Mouse (Mus musculus) lung, postnatal 10 days (tissue): Measurements from ENCODE around the gene Ccdc182.

ENCODE experiments used
- DNase-seq: peaks from one replicate; pipeline ENCODE4 v3.0.0; 2021

Gene Ccdc182

GRCm38 (mm10) chr11:88281428-88282119, 12.3 kb upstream of the Ccdc182 start:
- peak; percentile 41 for DNase-seq

GRCm38 (mm10) chr11:88282516-88282915, 11.3 kb upstream of the Ccdc182 start:
- DNase-seq, result no peak

- DNase-seq, result no peak
These were observed 7.8 kb upstream of the Ccdc182 start for GRCm38 (mm10) chr11:88286019-88286418.

GRCm38 (mm10) chr11:88288400-88288799, 5.5 kb upstream of the Ccdc182 start:
- no peak for DNase-seq

- DNase-seq, result no peak
These were observed 5.0 kb upstream of the Ccdc182 start for GRCm38 (mm10) chr11:88288805-88289340.

GRCm38 (mm10) chr11:88291245-88291644, 2.6 kb upstream of the Ccdc182 start:
- DNase-seq, result peak; percentile 21

GRCm38 (mm10) chr11:88291688-88292087, 2.2 kb upstream of the Ccdc182 start:
- DNase-seq, result peak; percentile 33

- DNase-seq, result no peak
These were observed 494 bp downstream of the Ccdc182 start for GRCm38 (mm10) chr11:88294394-88294710.

- no peak for DNase-seq
These were observed 1.4 kb downstream of the Ccdc182 start for GRCm38 (mm10) chr11:88295298-88295697.

GRCm38 (mm10) chr11:88297526-88297925, 3.7 kb downstream of the Ccdc182 start:
- no peak for DNase-seq

- DNase-seq, result no peak
These were observed 5.5 kb downstream of the Ccdc182 start for GRCm38 (mm10) chr11:88299345-88299744.

GRCm38 (mm10) chr11:88301619-88302018, 7.8 kb downstream of the Ccdc182 start:
- peak; percentile 43 for DNase-seq

- DNase-seq, result no peak
These were observed 11.9 kb downstream of the Ccdc182 start for GRCm38 (mm10) chr11:88305759-88306158.

GRCm38 (mm10) chr11:88307616-88308543, 14.0 kb downstream of the Ccdc182 start:
- no peak for DNase-seq

- DNase-seq, result no peak
These were observed 15.3 kb downstream of the Ccdc182 start for GRCm38 (mm10) chr11:88309059-88309700.

GRCm38 (mm10) chr11:88310773-88311172, 16.9 kb downstream of the Ccdc182 start:
- DNase-seq, result no peak

- DNase-seq, result no peak
These were observed 17.7 kb downstream of the Ccdc182 start for GRCm38 (mm10) chr11:88311606-88312005.

- DNase-seq, result peak; percentile 46
These were observed 19.7 kb downstream of the Ccdc182 start for GRCm38 (mm10) chr11:88313512-88313911.

- no peak for DNase-seq
These were observed 20.6 kb downstream of the Ccdc182 start for GRCm38 (mm10) chr11:88314471-88314870.

GRCm38 (mm10) chr11:88315393-88315792, 21.5 kb downstream of the Ccdc182 start:
- no peak for DNase-seq

- DNase-seq, result no peak
These were observed 25.0 kb downstream of the Ccdc182 start for GRCm38 (mm10) chr11:88318850-88319249.

GRCm38 (mm10) chr11:88327016-88327415, 33.2 kb downstream of the Ccdc182 start:
- no peak for DNase-seq
